Mouse (Mus musculus): ENCODE results near the gene Lpcat4.

DNA sequence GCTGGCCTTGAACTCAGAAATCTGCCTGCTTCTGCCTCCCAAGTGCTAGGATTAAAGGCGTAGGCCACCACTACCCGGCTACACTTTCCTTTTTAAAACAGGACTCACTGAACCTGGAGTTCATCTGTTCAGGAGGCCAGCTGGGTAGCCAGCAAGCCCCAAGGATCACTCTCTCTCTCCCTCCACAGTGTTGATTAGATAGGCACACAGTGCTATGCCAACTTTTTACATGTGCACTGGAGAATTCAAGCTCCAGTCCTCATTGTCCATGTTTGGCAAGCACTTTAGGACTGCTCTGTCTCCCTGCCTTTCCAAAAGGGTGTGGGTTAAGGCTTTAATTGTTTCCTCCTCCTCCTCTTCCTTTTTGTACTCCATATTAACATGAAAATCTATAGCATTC lies 30.7 kb downstream of the Lpcat4 start:
- TF ChIP-seq CTCF (IDR thresholded peaks at IDR 0.05; ENCODE audit: low read depth) (no peak), EP300 (IDR thresholded peaks at IDR 0.05; ENCODE audit: low read depth) (no peak)

Data from liver, postnatal 0 days (tissue).